Mouse (Mus musculus): Measurements from ENCODE around the gene Cbr4. TPM values are rescaled to one million over a fixed set of nuclear protein-coding genes. Genes with fewer than 3 reads are reported as not detected.

The Cbr4 gene
- polyA plus RNA-seq, 1 experiment from 2014 or later, result 36.7 TPM

DNA sequence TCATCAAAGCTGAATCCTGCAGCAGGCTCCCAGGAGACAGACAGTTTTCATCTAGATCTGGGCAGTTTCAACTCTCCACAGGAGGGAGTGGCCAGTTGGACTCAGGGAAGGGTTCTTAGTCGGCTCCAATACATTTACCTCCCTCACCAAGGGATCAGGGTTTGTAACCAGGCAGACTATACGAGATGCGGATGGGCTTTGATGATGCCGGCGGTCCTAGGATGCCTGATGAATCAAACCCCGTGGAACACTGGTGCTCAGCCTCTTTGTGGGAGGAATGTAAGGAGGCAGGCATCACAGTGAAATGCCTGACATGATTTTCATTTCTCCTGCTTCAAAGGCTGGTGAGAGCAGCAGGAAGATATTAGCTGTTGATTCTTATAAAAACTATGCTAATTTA, 67.8 kb downstream of the Cbr4 start:
- no peak for ATAC-seq
- WGBS, result 73% methylated on average over 6 of the region's 6 CpGs
- H3K4me3 ChIP-seq (ENCODE audit: low read length), result no peak overlapping the region
- H3K9me3 ChIP-seq (ENCODE audit: control insufficient read depth, low read length), result no peaks in the 10 kb centered on the region
- no peak overlapping the region for H3K9ac ChIP-seq (ENCODE audit: low read depth, low read length)
- no peak overlapping the region for H3K4me2 ChIP-seq (ENCODE audit: low read depth, low read length)
- H3K36me3 ChIP-seq (ENCODE audit: control insufficient read depth, insufficient read depth, low read length), result peaks cover 1% of the 10 kb centered on the region
- H3K27me3 ChIP-seq (replicated peaks; ENCODE audit: control insufficient read depth, insufficient read depth, low read length), result no peaks in the 10 kb centered on the region
- H3K27ac ChIP-seq (ENCODE audit: low read length), result no peak overlapping the region
- H3K4me1 ChIP-seq (ENCODE audit: control insufficient read depth, insufficient read depth, low read length), result no peaks in the 10 kb centered on the region; the same call in 1 of the 2 replicates

DNA sequence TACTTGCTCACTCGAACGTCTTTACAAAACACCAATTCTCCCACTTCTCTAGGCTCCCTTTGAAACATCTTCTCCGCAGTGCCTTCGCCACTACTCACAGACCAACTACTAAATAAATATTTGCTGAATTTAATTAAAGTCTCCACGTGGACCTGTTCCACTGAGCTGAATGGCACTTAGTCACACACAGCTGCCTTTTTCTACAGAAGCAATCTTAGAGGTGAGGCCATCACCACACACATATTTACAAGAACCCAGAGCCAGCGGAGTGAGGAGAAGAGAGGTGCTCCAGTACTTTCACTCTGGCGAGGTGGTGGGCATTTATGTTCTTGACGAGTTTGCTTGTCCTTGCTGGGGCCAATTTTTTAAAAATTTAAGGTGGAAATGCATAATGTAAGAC, 68.7 kb downstream of the Cbr4 start:
- H3K9me3 ChIP-seq (ENCODE audit: control insufficient read depth, low read length), result no peaks in the 10 kb centered on the region
- H3K9ac ChIP-seq (ENCODE audit: low read depth, low read length), result no peak overlapping the region
- no peaks in the 10 kb centered on the region for H3K36me3 ChIP-seq (ENCODE audit: control insufficient read depth, insufficient read depth, low read length)
- WGBS, result 54% methylated on average over 8 of the region's 8 CpGs
- no peak overlapping the region for H3K4me3 ChIP-seq (ENCODE audit: low read length)
- no peaks in the 10 kb centered on the region for H3K27me3 ChIP-seq (replicated peaks; ENCODE audit: control insufficient read depth, insufficient read depth, low read length)
- no peak overlapping the region for H3K4me2 ChIP-seq (ENCODE audit: low read depth, low read length)
- H3K27ac ChIP-seq (ENCODE audit: low read length), result no peak overlapping the region
- no peak for ATAC-seq
- H3K4me1 ChIP-seq (ENCODE audit: control insufficient read depth, insufficient read depth, low read length), result no peaks in the 10 kb centered on the region; the same call in 1 of the 2 replicates
